Mouse (Mus musculus): Measurements from ENCODE around the gene Nccrp1. TPM values are rescaled to one million over a fixed set of nuclear protein-coding genes. Genes with fewer than 3 reads are reported as not detected.
"Not testable (repeated sequence)": the region's sequence is repeated elsewhere in the genome, so short reads cannot be mapped to it uniquely, and the experiment has no call there.

Gene Nccrp1
- total RNA-seq, 2 experiments from 2014 or later = 0.33 to 0.62 TPM

GRCm38 (mm10) chr7:28570291-28570981 is 23.4 kb upstream of the Nccrp1 start:
- DNase-seq (ENCODE audit: low spot score in 2 of 2) = no peak

DNA sequence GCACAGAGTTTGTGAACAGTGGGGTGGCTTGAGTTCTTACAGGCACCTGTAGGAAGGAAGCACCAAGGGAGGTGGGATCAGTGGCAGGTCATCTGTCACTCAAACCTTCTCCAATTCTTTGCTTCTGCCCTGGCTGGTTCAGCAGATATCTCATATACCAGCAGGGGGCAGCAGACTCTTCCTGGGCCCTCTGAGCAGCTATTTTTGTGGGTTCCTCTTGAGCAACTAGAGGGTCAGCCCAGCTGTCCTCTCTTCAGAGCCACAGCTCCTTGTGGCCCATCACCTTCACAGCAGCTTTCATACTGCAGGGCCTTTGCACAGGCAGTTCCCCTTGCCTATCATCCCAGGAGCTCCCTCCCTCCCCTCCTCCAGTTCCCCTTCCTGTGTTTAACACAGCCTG is 21.2 kb upstream of the Nccrp1 start:
- DNase-seq (ENCODE audit: low spot score in 2 of 2) = peak; percentile 63 to 79

- no peak for DNase-seq (ENCODE audit: low spot score in 2 of 2)
These were observed 20.5 kb upstream of the Nccrp1 start for GRCm38 (mm10) chr7:28567539-28567938.

DNA sequence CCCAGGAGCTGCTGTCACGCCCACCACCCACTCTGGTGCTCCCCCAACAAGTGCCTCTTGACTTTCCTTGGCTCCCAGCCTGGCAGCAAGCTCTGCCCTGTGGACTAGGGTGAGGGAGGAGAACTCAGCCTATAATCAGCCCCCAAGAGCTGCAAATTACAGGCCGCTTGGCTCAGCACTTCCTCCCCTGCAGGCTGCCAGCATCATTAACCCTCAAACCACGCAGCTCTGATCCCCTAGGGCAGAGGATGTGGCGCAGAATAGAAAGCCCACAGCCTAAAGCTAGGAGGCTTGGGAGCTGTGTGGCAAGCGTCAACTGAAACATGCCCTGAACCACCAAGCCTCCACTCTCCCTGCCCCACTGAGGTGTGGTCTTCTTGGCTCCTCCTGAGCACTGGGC is 18.4 kb upstream of the Nccrp1 start:
- no peak for DNase-seq (ENCODE audit: low spot score in 2 of 2)

DNA sequence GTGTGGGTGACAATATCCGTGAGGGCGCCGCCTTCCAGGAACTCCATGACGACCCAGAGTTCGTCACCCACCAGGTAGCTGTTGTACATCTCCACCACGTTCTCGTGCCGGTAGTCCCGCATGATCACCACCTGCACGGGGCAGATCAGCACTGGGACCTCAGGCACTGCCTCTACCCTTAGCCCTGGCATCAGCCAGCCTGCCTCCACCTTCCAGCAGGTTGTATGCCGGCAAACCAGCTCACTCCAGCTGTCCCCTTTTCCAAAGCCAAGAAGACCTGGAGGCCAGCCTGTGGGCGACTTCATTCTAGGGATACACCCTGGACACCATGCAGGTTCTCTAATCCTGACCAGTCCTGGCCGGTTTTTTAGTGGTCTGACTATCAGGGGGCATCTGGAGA is 15.9 kb upstream of the Nccrp1 start:
- no peak for DNase-seq (ENCODE audit: low spot score in 2 of 2)

DNA sequence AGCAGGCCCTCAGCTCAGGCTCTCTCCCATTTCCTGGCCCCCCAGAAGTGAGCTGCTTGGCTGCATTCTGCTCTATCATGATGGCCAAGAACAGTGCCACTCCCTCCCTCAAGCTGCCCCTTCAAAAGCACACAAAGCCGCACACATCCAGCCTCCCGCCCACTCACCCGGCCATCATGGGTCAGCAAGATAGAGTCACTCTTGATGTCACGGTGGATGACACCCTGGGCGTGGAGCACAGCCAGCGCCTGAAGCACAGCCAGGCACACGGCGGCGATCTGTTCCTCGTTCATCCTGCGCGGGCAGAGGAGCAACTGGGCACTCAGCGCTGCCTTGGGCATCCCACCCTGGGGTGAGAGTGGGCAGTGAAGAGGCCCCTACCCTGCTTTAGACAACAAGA is 15.3 kb upstream of the Nccrp1 start:
- no peak for DNase-seq (ENCODE audit: low spot score in 2 of 2)

GRCm38 (mm10) chr7:28561967-28562366 is 14.9 kb upstream of the Nccrp1 start:
- DNase-seq (ENCODE audit: low spot score in 2 of 2) = no peak

DNA sequence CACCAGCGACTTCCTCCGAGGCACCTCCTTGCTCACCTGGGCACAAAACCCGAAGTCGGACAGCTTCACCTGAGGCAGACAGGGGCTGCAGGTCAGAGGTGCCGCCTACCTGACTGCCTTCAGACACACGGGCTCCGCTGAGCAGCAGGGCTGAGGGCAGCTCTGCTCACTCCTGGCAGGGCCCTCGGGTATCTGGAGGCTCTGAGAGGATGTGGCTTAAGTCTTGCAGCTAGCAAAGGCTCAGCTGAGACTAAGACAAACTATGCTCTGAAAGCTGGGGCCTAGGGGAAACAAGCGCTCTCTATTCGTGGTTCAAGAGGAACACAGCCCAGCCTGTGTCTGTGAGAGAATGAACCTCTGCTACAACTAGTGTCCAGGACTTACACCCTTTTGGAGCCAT is 13.8 kb upstream of the Nccrp1 start:
- DNase-seq (ENCODE audit: low spot score in 2 of 2) = no peak

DNA sequence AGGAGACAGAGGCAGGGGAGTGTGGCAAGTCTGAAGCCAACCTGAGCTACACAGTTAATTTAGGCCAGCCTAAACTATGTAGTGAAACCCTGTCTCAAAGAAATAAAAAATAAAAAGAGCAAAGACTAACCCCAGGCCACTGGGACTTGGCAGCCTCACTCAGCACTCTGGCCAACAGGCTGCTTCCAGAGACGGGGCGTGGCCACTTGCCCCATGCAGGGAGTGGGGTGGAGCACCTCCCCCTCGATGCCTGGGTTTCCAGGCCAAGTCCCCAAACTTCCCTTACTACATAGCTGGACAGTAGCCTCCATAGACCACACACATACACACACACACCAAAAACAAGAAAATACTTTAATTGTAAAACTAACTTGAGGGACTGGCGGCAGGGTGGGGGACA is 11.4 kb upstream of the Nccrp1 start:
- no peak for DNase-seq (ENCODE audit: low spot score in 2 of 2)

DNA sequence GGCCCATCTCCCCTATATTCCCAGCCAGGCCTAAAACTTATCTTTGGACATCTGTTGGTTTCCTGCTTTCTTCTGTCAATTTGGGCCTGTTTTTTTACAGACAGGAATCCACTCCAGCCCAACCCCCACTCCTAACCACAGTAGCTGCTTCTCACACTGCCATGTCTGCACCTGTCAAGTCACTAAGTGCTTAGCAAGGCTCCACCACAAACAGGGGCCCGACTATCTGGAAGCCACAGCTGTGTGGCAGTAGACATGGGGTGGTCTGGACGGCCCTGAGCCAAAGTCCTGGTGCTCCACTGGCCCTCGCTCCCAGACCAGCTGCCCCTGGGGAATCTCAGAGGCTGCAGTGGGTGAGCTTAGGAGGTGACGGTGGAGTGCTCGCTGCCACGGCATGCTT is 10.7 kb upstream of the Nccrp1 start:
- no peak for DNase-seq (ENCODE audit: low spot score in 2 of 2)

DNA sequence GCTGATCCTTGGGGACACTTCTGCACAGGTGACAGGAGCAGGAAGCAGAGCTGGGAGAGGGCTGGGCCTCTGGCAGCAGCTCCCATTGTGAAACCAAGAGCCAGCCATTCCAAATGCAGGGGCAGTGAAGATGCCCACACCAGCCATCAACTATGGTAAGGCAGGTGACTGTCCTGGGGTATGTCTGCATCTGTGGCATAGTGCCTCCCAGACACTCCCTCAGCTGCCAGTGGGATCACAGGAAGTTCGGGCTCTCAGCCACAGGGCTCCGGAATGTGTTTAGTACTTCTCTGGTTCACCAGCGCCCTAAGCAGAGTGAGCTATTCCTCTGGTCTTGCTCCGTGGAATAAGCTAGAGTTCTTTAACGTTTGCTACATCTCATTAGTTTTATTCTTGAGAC is 10.0 kb upstream of the Nccrp1 start:
- DNase-seq (ENCODE audit: low spot score in 2 of 2) = no peak

DNA sequence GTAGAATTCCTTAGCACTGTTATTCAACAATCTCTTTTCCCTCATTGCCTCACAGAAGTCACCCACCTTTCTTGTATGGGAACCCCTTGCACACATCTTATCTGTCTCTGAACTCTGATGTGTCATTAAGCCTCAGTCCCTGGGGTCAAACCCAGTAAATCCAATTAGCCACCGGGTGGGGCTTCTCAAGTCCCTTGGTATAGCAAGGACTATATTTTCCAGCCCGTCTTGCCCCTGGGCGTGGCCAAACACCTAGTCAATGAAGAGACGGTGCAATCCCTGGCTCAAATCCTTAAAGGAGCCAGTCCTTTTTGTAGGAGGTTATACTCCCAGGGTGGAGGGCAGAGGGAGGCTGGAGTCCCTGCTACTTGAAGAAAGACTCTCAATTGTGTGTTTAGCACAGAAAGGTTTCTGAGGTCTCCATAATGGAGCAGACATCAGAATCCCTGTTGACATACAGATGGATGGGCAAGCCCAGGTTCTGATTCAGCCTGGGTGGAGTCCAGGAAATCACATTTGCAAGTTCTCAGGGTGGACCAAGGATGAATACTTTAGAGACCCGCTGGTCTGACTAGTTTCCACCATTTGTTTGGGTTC is 9.0 kb upstream of the Nccrp1 start:
- no peak for DNase-seq (ENCODE audit: low spot score in 2 of 2)

DNA sequence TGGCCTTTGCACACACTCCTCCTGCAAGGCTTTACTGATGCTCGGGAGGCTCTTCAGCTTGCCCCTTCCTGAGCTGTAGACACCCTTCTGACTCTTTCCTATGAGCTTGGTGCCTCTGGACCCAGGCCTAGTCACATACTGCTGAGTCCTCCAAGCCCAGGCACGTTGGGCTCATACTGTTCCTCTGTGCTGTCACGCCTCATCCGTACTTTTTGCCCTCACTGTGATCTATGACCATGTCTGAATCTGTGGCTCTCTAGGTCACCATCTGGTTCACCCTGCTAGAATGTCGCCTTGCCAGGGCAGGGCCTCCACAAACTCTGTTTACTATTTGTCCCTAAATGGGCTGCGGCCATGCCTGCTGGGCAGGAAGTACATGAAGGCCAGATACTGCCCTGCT is 6.0 kb upstream of the Nccrp1 start:
- DNase-seq (ENCODE audit: low spot score in 2 of 2) = no peak

GRCm38 (mm10) chr7:28547628-28548027 is 574 bp upstream of the Nccrp1 start:
- DNase-seq (ENCODE audit: low spot score in 2 of 2) = no peak

GRCm38 (mm10) chr7:28546649-28547048 is 405 bp downstream of the Nccrp1 start:
- DNase-seq (ENCODE audit: low spot score in 2 of 2) = no peak

- no peak for DNase-seq (ENCODE audit: low spot score in 2 of 2)
These were observed 1.2 kb downstream of the Nccrp1 start for GRCm38 (mm10) chr7:28545891-28546210.

DNA sequence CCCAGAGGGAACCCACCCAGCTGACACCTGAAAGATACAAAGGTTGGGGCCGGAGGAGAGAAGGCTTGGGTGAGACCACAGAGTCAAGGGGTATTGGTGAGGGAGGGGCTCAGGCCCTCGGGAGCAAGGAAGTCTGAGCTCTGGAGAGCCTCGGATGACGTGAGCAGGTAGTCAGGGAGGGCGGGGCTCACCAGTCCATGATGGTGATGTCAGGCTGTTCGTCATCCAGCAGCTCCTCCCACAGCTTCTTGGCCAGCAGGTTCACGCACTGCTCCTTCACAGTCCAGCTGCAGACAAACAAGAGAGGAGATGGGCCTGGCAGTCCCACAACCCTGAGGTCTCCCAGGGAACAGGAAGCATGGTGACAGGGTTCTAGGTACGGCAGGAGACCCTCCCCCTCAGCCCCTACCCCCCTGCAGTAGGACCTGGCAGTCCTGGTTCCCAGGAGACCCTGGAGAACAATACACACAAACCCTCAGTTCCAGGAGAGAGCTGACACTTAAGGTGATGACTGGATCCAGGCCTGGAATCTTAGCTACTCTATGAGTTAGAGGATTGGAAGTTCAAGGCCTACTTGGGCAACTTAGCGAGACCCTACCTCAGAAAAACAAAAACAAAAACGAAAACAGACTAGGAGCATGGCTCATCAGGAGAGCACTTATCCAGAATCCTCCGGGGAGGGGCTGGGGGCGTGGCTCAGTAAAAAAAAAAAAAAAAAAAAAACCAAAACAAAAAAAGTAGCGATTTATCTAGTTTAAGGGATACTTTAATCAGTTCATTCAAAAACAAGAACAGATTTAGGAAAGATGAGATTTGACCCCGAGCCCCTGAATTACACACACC is 1.8 kb downstream of the Nccrp1 start:
- DNase-seq (ENCODE audit: low spot score in 2 of 2) = no peak

GRCm38 (mm10) chr7:28544051-28544601 is 2.9 kb downstream of the Nccrp1 start:
- no peak for DNase-seq (ENCODE audit: low spot score in 2 of 2)

DNA sequence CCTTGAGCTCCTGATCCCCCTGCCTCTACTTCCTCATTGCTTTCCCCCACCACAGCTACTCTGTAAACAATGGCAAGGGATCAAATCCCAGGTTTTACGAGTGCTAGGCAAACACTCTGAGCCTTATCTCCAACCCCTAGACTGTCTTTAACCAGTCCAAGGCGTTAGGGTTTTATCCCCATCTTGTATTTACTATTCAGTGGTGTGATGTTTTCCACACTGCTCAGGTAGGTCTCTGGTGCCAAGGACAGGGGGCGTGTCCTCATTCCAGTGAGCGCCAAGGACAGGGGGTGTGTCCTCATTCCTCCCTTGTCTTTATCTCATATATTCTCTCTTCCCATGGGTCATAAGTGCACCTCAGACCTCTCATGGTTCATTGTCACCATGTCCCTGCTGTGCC is 6.5 kb downstream of the Nccrp1 start, which contains the start of gene Sycn:
Gene Sycn, plus strand, starts transcription at position 360 of the 400 bp plus-strand sequence.
- no peak for DNase-seq (ENCODE audit: low spot score in 2 of 2)

DNA sequence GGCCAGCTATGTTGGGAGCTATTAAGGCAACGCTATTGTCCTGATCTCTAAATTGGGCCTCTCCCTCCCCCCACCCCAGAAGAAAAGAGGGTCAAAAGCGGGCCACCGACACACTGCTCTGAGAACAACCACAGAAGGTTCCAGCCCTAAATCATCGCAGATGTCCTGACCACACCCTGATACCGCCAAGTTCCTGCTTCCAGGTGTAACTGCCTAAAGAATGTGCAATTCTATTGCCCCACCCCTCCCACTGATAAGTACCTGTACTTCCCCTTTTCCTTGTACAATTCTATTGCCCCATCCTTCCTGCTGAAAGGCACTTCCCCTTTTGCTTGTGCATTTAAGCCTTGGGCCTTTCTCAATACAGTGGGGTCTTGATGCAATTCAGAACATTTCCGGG is 8.2 kb downstream of the Nccrp1 start:
- DNase-seq (ENCODE audit: low spot score in 2 of 2) = not testable (repeated sequence)

GRCm38 (mm10) chr7:28532005-28532404 is 15.0 kb downstream of the Nccrp1 start:
- no peak for DNase-seq (ENCODE audit: low spot score in 2 of 2)
